Mouse (Mus musculus): Measurements from ENCODE around the gene Kcnh1. TPM values are rescaled to one million over a fixed set of nuclear protein-coding genes. Genes with fewer than 3 reads are reported as not detected.

Kcnh1 gene
- polyA plus RNA-seq, 1 experiment from 2014 or later = 0.20 TPM

DNA sequence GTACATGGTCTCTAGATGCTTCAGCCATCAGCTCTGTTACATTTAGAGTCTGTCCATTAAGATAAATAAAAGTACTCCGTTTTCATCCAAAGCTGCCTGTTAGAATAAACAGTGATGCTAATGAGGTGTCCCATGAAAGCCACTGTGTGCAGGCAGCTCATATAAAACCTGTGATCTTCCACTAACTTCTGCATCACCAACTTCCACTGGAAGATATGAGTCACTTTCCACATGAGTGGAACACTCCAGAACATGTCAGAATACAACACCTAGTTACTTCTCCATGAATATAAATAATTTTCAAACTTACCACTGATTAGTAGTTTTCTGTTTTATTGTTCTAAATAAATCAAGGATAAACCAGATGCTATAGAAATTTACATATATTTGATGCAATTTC, 345.9 kb downstream of the Kcnh1 start:
- ATAC-seq (ENCODE audit: insufficient number of reproducible peaks, insufficient read depth, low FRiP score, low read depth) = no peak
- WGBS = 48% methylated on average over 1 of the region's 1 CpGs
- H3K27ac ChIP-seq (replicated peaks in 1 of 2; ENCODE audit: control insufficient read depth in 1 of 2, insufficient read depth in 1 of 2, low read depth in 2 of 2, low read length in 2 of 2) = no peak overlapping the region
- no peaks in the 10 kb centered on the region for H3K9me3 ChIP-seq (ENCODE audit: control insufficient read depth, low read length)
- H3K9ac ChIP-seq (ENCODE audit: low read length) = no peak overlapping the region
- no peak overlapping the region for H3K4me2 ChIP-seq (ENCODE audit: low read length)
- no peak overlapping the region for H3K4me3 ChIP-seq (ENCODE audit: control insufficient read depth in 1 of 2, insufficient read depth in 1 of 2, low read depth in 1 of 2, low read length in 2 of 2)
- peaks cover 2 to 6% of the 10 kb centered on the region in 2 experiments; a peak in 3 of 4 replicates for H3K4me1 ChIP-seq (ENCODE audit: control insufficient read depth in 2 of 2, insufficient read depth in 2 of 2, low read length in 2 of 2)
- H3K36me3 ChIP-seq (ENCODE audit: control insufficient read depth, insufficient read depth, low read length) = no peaks in the 10 kb centered on the region
- no peaks in the 10 kb centered on the region for H3K27me3 ChIP-seq (ENCODE audit: control insufficient read depth, insufficient read depth, low read length)

DNA sequence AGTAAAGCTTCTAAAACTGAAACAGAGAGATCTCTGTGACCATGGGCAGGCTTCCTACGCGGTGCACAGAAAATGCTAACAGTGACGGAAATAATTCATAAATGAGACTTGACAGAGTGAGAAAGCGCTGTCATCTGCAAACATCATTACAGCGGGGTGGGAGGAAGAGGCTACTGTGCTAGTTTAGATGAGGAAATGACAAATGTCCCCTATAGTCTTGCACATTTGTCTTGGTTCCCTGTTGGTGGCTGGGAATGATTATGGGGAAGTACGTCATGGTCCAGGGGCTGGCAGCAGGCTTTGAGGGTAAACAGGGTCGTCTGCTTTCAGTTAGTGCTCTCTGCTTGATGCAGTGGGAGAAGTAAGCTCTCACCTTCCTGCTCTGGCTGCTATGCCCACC, 346.6 kb downstream of the Kcnh1 start:
- no peaks in the 10 kb centered on the region for H3K9me3 ChIP-seq (ENCODE audit: control insufficient read depth, low read length)
- 70% methylated on average over 7 of the region's 7 CpGs for WGBS
- H3K4me1 ChIP-seq (ENCODE audit: control insufficient read depth in 2 of 2, insufficient read depth in 2 of 2, low read length in 2 of 2) = peaks cover 0 to 2% of the 10 kb centered on the region in 2 experiments; a peak in 2 of 4 replicates
- H3K36me3 ChIP-seq (ENCODE audit: control insufficient read depth, insufficient read depth, low read length) = no peaks in the 10 kb centered on the region
- H3K27ac ChIP-seq (replicated peaks in 1 of 2; ENCODE audit: control insufficient read depth in 1 of 2, insufficient read depth in 1 of 2, low read depth in 2 of 2, low read length in 2 of 2) = no peak overlapping the region
- no peak overlapping the region for H3K4me3 ChIP-seq (ENCODE audit: control insufficient read depth in 1 of 2, insufficient read depth in 1 of 2, low read depth in 1 of 2, low read length in 2 of 2)
- no peak overlapping the region for H3K9ac ChIP-seq (ENCODE audit: low read length)
- no peaks in the 10 kb centered on the region for H3K27me3 ChIP-seq (ENCODE audit: control insufficient read depth, insufficient read depth, low read length)
- no peak overlapping the region for H3K4me2 ChIP-seq (ENCODE audit: low read length)
- ATAC-seq (ENCODE audit: insufficient number of reproducible peaks, insufficient read depth, low FRiP score, low read depth) = no peak

DNA sequence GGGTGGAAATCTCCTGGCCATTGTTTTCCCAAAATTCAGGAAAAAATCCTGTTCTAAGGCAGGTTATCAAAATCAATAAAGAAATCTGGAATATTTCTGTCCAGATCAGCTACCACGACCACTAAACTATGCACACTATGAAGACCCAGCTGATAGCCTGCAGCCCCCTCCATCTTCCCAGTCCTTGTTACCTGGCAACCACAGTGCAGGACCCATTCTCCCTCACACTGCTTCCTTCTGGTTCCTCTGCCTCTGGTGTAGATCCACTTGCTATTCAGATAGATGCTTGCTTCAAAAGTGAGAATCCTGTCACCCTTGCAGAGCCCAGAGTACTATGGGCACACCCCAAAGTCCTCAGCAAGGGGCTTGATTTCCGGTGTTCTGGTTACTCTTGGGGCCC, 351.5 kb downstream of the Kcnh1 start:
- ATAC-seq (ENCODE audit: insufficient number of reproducible peaks, insufficient read depth, low FRiP score, low read depth) = no peak
- WGBS = 78% methylated on average over 2 of the region's 2 CpGs
- no peak overlapping the region for H3K4me3 ChIP-seq (ENCODE audit: control insufficient read depth in 1 of 2, insufficient read depth in 1 of 2, low read depth in 1 of 2, low read length in 2 of 2)
- no peak overlapping the region for H3K4me2 ChIP-seq (ENCODE audit: low read length)
- H3K36me3 ChIP-seq (ENCODE audit: control insufficient read depth, insufficient read depth, low read length) = no peaks in the 10 kb centered on the region
- no peak overlapping the region for H3K27ac ChIP-seq (replicated peaks in 1 of 2; ENCODE audit: control insufficient read depth in 1 of 2, insufficient read depth in 1 of 2, low read depth in 2 of 2, low read length in 2 of 2)
- H3K9ac ChIP-seq (ENCODE audit: low read length) = no peak overlapping the region
- H3K4me1 ChIP-seq (ENCODE audit: control insufficient read depth in 2 of 2, insufficient read depth in 2 of 2, low read length in 2 of 2) = peaks cover 5% of the 10 kb centered on the region in 2 experiments; a peak in 3 of 4 replicates
- no peaks in the 10 kb centered on the region for H3K27me3 ChIP-seq (ENCODE audit: control insufficient read depth, insufficient read depth, low read length)
- no peaks in the 10 kb centered on the region for H3K9me3 ChIP-seq (ENCODE audit: control insufficient read depth, low read length)

- Histone ChIP-seq H3K36me3 (ENCODE audit: control insufficient read depth, insufficient read depth, low read length) (no peaks in the 10 kb centered on the region), H3K9me3 (ENCODE audit: control insufficient read depth, low read length) (no peaks in the 10 kb centered on the region), H3K9ac (ENCODE audit: low read length) (no peak overlapping the region), H3K4me2 (ENCODE audit: low read length) (no peak overlapping the region), H3K27me3 (ENCODE audit: control insufficient read depth, insufficient read depth, low read length) (no peaks in the 10 kb centered on the region), H3K27ac (replicated peaks in 1 of 2; ENCODE audit: control insufficient read depth in 1 of 2, insufficient read depth in 1 of 2, low read depth in 2 of 2, low read length in 2 of 2) (no peak overlapping the region), H3K4me1 (ENCODE audit: control insufficient read depth in 2 of 2, insufficient read depth in 2 of 2, low read length in 2 of 2) (peaks cover 5% of the 10 kb centered on the region in 2 experiments; a peak in 3 of 4 replicates), H3K4me3 (ENCODE audit: control insufficient read depth in 1 of 2, insufficient read depth in 1 of 2, low read depth in 1 of 2, low read length in 2 of 2) (no peak overlapping the region)
- no peak for ATAC-seq (ENCODE audit: insufficient number of reproducible peaks, insufficient read depth, low FRiP score, low read depth)
- WGBS = 78% methylated on average over 4 of the region's 4 CpGs
Observed at GRCm38 (mm10) chr1:192543686-192544085, 353.1 kb downstream of the Kcnh1 start.

DNA sequence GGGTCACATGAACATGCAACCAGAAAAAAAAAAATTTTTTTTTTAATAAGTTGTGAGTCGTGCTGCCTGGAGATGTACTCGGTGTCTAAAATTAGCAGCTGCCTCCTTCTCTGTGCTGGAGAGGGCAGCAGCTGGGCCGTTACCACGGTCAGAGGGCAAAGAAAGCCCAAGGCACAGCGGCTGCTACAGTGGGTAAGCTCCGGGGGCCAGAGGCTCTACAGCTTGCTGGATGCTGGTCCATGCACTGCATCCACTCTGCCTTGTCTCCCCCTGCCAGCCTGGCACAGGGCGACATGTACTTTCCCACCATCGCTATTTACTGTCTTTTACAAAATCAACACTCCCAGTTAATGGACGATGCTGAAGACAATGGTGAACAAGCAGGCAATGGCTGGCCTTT, 353.5 kb downstream of the Kcnh1 start:
- Histone ChIP-seq H3K4me2 (ENCODE audit: low read length) (no peak overlapping the region), H3K9me3 (ENCODE audit: control insufficient read depth, low read length) (no peaks in the 10 kb centered on the region), H3K36me3 (ENCODE audit: control insufficient read depth, insufficient read depth, low read length) (no peaks in the 10 kb centered on the region), H3K9ac (ENCODE audit: low read length) (no peak overlapping the region), H3K27ac (replicated peaks in 1 of 2; ENCODE audit: control insufficient read depth in 1 of 2, insufficient read depth in 1 of 2, low read depth in 2 of 2, low read length in 2 of 2) (no peak overlapping the region), H3K27me3 (ENCODE audit: control insufficient read depth, insufficient read depth, low read length) (no peaks in the 10 kb centered on the region), H3K4me1 (ENCODE audit: control insufficient read depth in 2 of 2, insufficient read depth in 2 of 2, low read length in 2 of 2) (peaks cover 5% of the 10 kb centered on the region in 2 experiments; a peak in 3 of 4 replicates), H3K4me3 (ENCODE audit: control insufficient read depth in 1 of 2, insufficient read depth in 1 of 2, low read depth in 1 of 2, low read length in 2 of 2) (no peak overlapping the region)
- WGBS = 44% methylated on average over 9 of the region's 9 CpGs
- no peak for ATAC-seq (ENCODE audit: insufficient number of reproducible peaks, insufficient read depth, low FRiP score, low read depth)

DNA sequence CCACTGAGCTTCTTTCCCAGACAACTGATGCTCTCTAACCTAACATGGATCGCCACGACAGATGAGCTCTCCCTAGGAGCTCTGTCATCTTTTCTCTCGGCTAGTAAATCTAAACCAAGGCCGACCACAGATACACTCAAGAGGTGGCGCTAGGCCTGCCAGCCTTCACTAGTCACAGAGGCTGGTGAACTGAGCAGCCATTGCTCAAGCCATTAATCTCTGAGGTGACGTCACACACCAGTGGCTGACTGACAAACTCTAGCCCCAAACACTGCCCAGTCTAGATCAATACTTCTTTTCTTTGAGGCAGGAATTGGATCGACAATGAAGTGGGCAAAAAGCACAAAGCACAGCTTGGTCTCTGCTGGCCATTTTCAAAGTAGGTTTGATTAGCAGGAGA, 354.3 kb downstream of the Kcnh1 start:
- Histone ChIP-seq H3K27me3 (ENCODE audit: control insufficient read depth, insufficient read depth, low read length) (no peaks in the 10 kb centered on the region), H3K36me3 (ENCODE audit: control insufficient read depth, insufficient read depth, low read length) (no peaks in the 10 kb centered on the region), H3K9ac (ENCODE audit: low read length) (no peak overlapping the region), H3K4me1 (ENCODE audit: control insufficient read depth in 2 of 2, insufficient read depth in 2 of 2, low read length in 2 of 2) (peaks cover 5% of the 10 kb centered on the region in 2 experiments; a peak in 3 of 4 replicates), H3K4me3 (ENCODE audit: control insufficient read depth in 1 of 2, insufficient read depth in 1 of 2, low read depth in 1 of 2, low read length in 2 of 2) (no peak overlapping the region), H3K4me2 (ENCODE audit: low read length) (no peak overlapping the region), H3K9me3 (ENCODE audit: control insufficient read depth, low read length) (no peaks in the 10 kb centered on the region), H3K27ac (replicated peaks in 1 of 2; ENCODE audit: control insufficient read depth in 1 of 2, insufficient read depth in 1 of 2, low read depth in 2 of 2, low read length in 2 of 2) (no peak overlapping the region)
- ATAC-seq (ENCODE audit: insufficient number of reproducible peaks, insufficient read depth, low FRiP score, low read depth) = no peak
- WGBS = 73% methylated on average over 7 of the region's 7 CpGs

GRCm38 (mm10) chr1:192546843-192547242, 356.3 kb downstream of the Kcnh1 start:
- Histone ChIP-seq H3K4me3 (ENCODE audit: control insufficient read depth in 1 of 2, insufficient read depth in 1 of 2, low read depth in 1 of 2, low read length in 2 of 2) (no peak overlapping the region), H3K4me1 (ENCODE audit: control insufficient read depth in 2 of 2, insufficient read depth in 2 of 2, low read length in 2 of 2) (peaks cover 5% of the 10 kb centered on the region in 2 experiments; a peak in 3 of 4 replicates), H3K4me2 (ENCODE audit: low read length) (no peak overlapping the region), H3K36me3 (ENCODE audit: control insufficient read depth, insufficient read depth, low read length) (no peaks in the 10 kb centered on the region), H3K9ac (ENCODE audit: low read length) (no peak overlapping the region), H3K27ac (replicated peaks in 1 of 2; ENCODE audit: control insufficient read depth in 1 of 2, insufficient read depth in 1 of 2, low read depth in 2 of 2, low read length in 2 of 2) (no peak overlapping the region), H3K9me3 (ENCODE audit: control insufficient read depth, low read length) (no peaks in the 10 kb centered on the region), H3K27me3 (ENCODE audit: control insufficient read depth, insufficient read depth, low read length) (no peaks in the 10 kb centered on the region)
- ATAC-seq (ENCODE audit: insufficient number of reproducible peaks, insufficient read depth, low FRiP score, low read depth) = no peak
- 20% methylated on average over 1 of the region's 1 CpGs for WGBS

DNA sequence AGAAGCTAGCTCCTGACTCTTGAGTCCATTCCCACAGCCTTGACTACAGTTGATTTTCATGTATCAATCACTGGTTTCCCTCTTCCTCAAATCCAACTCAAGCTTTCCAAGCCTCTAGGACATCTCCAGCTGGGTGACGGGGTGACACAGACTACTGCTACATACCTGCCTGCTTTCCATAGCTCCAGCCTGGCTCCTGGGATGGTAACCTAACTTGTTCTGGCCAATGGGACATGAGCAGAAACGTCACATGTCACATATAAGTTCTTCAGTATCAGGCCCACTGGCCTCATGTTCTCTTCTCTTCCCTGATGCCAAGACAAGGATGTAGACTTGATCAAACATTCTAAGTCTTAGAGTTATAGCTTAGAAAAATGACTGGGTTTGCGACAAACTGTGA, 360.0 kb downstream of the Kcnh1 start:
- 0 out of 2 replicates have a peak, but pooled peaks cover 2% of the 10 kb centered on the region for H3K36me3 ChIP-seq (ENCODE audit: control insufficient read depth, insufficient read depth, low read length)
- H3K9me3 ChIP-seq (ENCODE audit: control insufficient read depth, low read length) = no peaks in the 10 kb centered on the region
- no peak overlapping the region for H3K9ac ChIP-seq (ENCODE audit: low read length)
- no peak for ATAC-seq (ENCODE audit: insufficient number of reproducible peaks, insufficient read depth, low FRiP score, low read depth)
- no peaks in the 10 kb centered on the region for H3K27me3 ChIP-seq (ENCODE audit: control insufficient read depth, insufficient read depth, low read length)
- no peak overlapping the region for H3K4me3 ChIP-seq (ENCODE audit: control insufficient read depth in 1 of 2, insufficient read depth in 1 of 2, low read depth in 1 of 2, low read length in 2 of 2)
- H3K27ac ChIP-seq (replicated peaks in 1 of 2; ENCODE audit: control insufficient read depth in 1 of 2, insufficient read depth in 1 of 2, low read depth in 2 of 2, low read length in 2 of 2) = no peak overlapping the region
- 74% methylated on average over 3 of the region's 3 CpGs for WGBS
- no peak overlapping the region for H3K4me2 ChIP-seq (ENCODE audit: low read length)
- H3K4me1 ChIP-seq (ENCODE audit: control insufficient read depth in 2 of 2, insufficient read depth in 2 of 2, low read length in 2 of 2) = no peaks in the 10 kb centered on the region

Data from heart, embryonic 14.5 days (tissue).